7 mouse cellular contexts compared by ENCODE assay signal in the genomic region with DNA sequence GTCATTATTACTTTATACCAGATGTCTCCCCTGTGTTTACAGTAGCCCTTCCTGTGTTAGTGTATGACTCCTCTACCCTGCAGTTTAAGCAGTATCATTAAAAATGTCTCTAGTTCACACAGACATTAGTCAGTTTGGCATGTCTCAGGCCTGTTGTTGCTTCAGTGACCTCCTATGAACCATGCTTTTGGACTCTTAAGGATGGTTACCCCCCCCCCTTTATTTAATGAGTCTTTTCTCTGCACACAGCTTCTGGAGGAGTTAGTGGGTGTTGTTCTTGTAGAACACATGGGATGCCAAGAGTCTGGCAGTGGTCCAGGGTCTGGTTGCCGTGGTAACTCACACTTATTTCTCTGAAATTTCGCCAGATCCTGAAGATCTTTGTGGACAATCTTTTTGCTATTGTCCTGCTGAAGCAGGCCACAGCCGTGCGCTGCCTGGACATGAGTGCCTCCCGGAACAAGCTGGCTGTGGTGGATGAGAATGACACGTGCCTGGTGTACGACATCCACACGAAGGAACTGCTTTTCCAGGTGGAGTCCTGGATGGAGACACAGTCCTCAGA. TPM values are rescaled to one million over a fixed set of nuclear protein-coding genes. Genes with fewer than 3 reads are reported as not detected.
DNase-seq lines count a peak whose midpoint lies in the region; ATAC-seq and TF ChIP-seq lines count a peak whose summit lies in the region.

No protein-coding gene starts in this region.

- H3K36me3 ChIP-seq in lung, postnatal 0 days (ENCODE audit: insufficient read depth, low read length): no peaks in the 10 kb centered on the region

- no peak overlapping the region for H3K4me3 ChIP-seq in lung, postnatal 0 days (ENCODE audit: low read depth, low read length)

- DNase-seq in 3T3-L1 (ENCODE audit: low read depth, low spot score): peak; percentile 40
- peak; percentile 90 for DNase-seq in brain, adult 2 months (ENCODE audit: low read depth, low spot score)
- DNase-seq in frontal cortex, adult 2 months (ENCODE audit: extremely low spot score in 1 of 2, low spot score in 1 of 2): peak; percentile 75 to 92
- DNase-seq in kidney, postnatal 10 days: peak; percentile 86
- peak; percentile 89 for DNase-seq in lung, postnatal 0 days (ENCODE audit: low spot score)
- DNase-seq in right cerebral cortex, postnatal 4 days: peak; percentile 93
- DNase-seq in spleen, adult 18-20 months: no peak

- H3K27ac ChIP-seq in lung, postnatal 0 days (ENCODE audit: low read length): peak overlapping the region; percentile 79

- H3K27me3 ChIP-seq in lung, postnatal 0 days (replicated peaks; ENCODE audit: insufficient read depth, low read length): no peaks in the 10 kb centered on the region

- no peak overlapping the region for H3K9ac ChIP-seq in lung, postnatal 0 days (replicated peaks; ENCODE audit: low read depth)

- TF ChIP-seq CTCF in lung, postnatal 0 days (IDR thresholded peaks at IDR 0.05): no peak

- peaks cover 6% of the 10 kb centered on the region; the same call in 1 of the 2 replicates for H3K4me1 ChIP-seq in lung, postnatal 0 days (ENCODE audit: insufficient read depth, low read depth, low read length)

- ATAC-seq in lung, postnatal 0 days: peak; percentile 86

- no peaks in the 10 kb centered on the region for H3K9me3 ChIP-seq in lung, postnatal 0 days (ENCODE audit: low read length)

- no peak overlapping the region for H3K4me2 ChIP-seq in lung, postnatal 0 days (replicated peaks; ENCODE audit: low read depth, low read length)

- TF ChIP-seq EP300 in lung, postnatal 0 days (IDR thresholded peaks at IDR 0.05): no peak; the same call in 1 of the 2 replicates

- 24% methylated on average over 8 of the region's 8 CpGs for WGBS in lung, postnatal 0 days

RNA-seq across cellular contexts. Expression of a gene that starts 38.3 kb away (rescaled TPM):
- polyA plus RNA-seq in frontal cortex, adult 2 months (2012; rRNA removed): 30.1 and 31.2 TPM in 2 replicates
- 8.3 and 10.4 TPM in 2 replicates for polyA plus RNA-seq in lung, postnatal 0 days (2015; fragmentation: Nextera tagmentation; extraction: Ambion mirVana)

RNA-seq across cellular contexts. Expression of a gene that starts 38.4 kb away (rescaled TPM):
- 9.2 and 9.6 TPM in 2 replicates for polyA plus RNA-seq in frontal cortex, adult 2 months (2012; rRNA removed)
- polyA plus RNA-seq in lung, postnatal 0 days (2015; fragmentation: Nextera tagmentation; extraction: Ambion mirVana): 4.5 and 6.7 TPM in 2 replicates

RNA-seq across cellular contexts. Expression of a gene that starts 40.0 kb away (rescaled TPM):
- 0.86 and 1.6 TPM in 2 replicates for polyA plus RNA-seq in frontal cortex, adult 2 months (2012; rRNA removed)
- polyA plus RNA-seq in lung, postnatal 0 days (2015; fragmentation: Nextera tagmentation; extraction: Ambion mirVana): 0.04 TPM in 1 of 2 replicates, not detected in the other

RNA-seq across cellular contexts. Expression of a gene that starts 53.2 kb away (rescaled TPM):
- polyA plus RNA-seq in frontal cortex, adult 2 months (2012; rRNA removed): not detected in 2 replicates
- polyA plus RNA-seq in lung, postnatal 0 days (2015; fragmentation: Nextera tagmentation; extraction: Ambion mirVana): not detected in 2 replicates

RNA-seq across cellular contexts. Expression of a gene that starts 53.4 kb away (rescaled TPM):
- polyA plus RNA-seq in frontal cortex, adult 2 months (2012; rRNA removed): 5.4 and 5.5 TPM in 2 replicates
- polyA plus RNA-seq in lung, postnatal 0 days (2015; fragmentation: Nextera tagmentation; extraction: Ambion mirVana): 1.5 and 2.0 TPM in 2 replicates

Comparison
In these comparisons a context has a peak if more than half of its experiments do, and no peak if none do; other contexts are left out.
1. DNase-seq: peak in 3T3-L1 (single experiment), brain, adult 2 months (single experiment), frontal cortex, adult 2 months (2 of 2), kidney, postnatal 10 days (single experiment), lung, postnatal 0 days (single experiment) and right cerebral cortex, postnatal 4 days (single experiment); none in spleen, adult 18-20 months (0 of 2).